In the genomic region with DNA sequence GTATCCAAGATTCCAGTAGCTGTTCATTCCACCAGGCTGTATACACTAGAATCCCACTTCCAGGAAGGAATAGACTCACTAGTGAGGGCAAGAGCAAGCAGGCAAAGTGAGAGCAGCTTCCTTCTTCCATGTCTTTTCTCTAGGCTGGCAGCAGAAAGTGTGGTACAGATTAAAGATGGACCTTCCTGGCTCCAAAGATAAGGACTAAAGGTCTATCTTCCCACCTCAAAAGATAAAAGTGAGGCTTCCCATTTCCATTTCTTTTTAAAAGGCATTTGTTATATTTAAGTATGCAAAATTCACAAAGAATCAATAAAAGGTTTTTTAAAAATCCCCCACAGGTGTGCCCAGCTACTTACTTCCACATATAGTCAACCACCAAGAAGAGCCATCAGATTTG, we compare ENCODE assay signal across 30 mouse cellular contexts.
"Had no signal": no experiment of that assay in that cellular context is flagged by ENCODE, and none has a peak within 500 bp of the region (broad histone marks: within the 10 kb centered on the region; RNA-seq: fewer than 3 reads in every experiment).

No protein-coding gene starts in this region.

- ATAC-seq: liver, embryonic 12.5 days; liver, postnatal 0 days; lung, postnatal 0 days; midbrain, embryonic 13.5 days; midbrain, embryonic 15.5 days; midbrain, embryonic 16.5 days had no signal

- H3K36me3 ChIP-seq: limb, embryonic 10.5 days; limb, embryonic 12.5 days; limb, embryonic 13.5 days; limb, embryonic 15.5 days; liver, embryonic 12.5 days; liver, embryonic 13.5 days; liver, embryonic 15.5 days; lung, embryonic 15.5 days; midbrain, embryonic 10.5 days; midbrain, embryonic 12.5 days; midbrain, embryonic 13.5 days; midbrain, embryonic 15.5 days; neural tube, embryonic 12.5 days had no signal

- H3K9me3 ChIP-seq: limb, embryonic 10.5 days; limb, embryonic 12.5 days; limb, embryonic 13.5 days; limb, embryonic 15.5 days; liver, embryonic 12.5 days; liver, embryonic 13.5 days; liver, embryonic 15.5 days; lung, embryonic 15.5 days; midbrain, embryonic 10.5 days; midbrain, embryonic 12.5 days; midbrain, embryonic 13.5 days; midbrain, embryonic 15.5 days; neural tube, embryonic 12.5 days had no signal

- H3K27me3 ChIP-seq: limb, embryonic 12.5 days; limb, embryonic 13.5 days; limb, embryonic 15.5 days; liver, embryonic 12.5 days; liver, embryonic 13.5 days; liver, embryonic 15.5 days; lung, embryonic 15.5 days; midbrain, embryonic 15.5 days had no signal

- H3K9ac ChIP-seq: limb, embryonic 12.5 days; limb, embryonic 13.5 days; limb, embryonic 15.5 days; liver, embryonic 12.5 days; liver, embryonic 13.5 days; liver, embryonic 14.5 days; liver, embryonic 15.5 days; liver, postnatal 0 days; lung, embryonic 14.5 days; lung, embryonic 15.5 days; midbrain, embryonic 12.5 days; midbrain, embryonic 13.5 days; midbrain, embryonic 15.5 days; neural tube, embryonic 12.5 days had no signal

- H3K27ac ChIP-seq: limb, embryonic 10.5 days; limb, embryonic 12.5 days; limb, embryonic 13.5 days; limb, embryonic 15.5 days; liver, embryonic 12.5 days; liver, embryonic 13.5 days; liver, embryonic 14.5 days; liver, embryonic 15.5 days; lung, embryonic 15.5 days; macrophage; midbrain, embryonic 10.5 days; midbrain, embryonic 12.5 days; midbrain, embryonic 13.5 days; midbrain, embryonic 15.5 days; neural tube, embryonic 12.5 days had no signal

- DNase-seq: left cerebral cortex, postnatal 4 days; liver; liver, embryonic 13.5 days; liver, postnatal 0 days; lung, adult 18-20 months; lung, adult 2 months; lung, embryonic 14.5 days; lung, postnatal 10 days; lung, postnatal 14 days; lung, postnatal 36 days; lung, postnatal 4 days; midbrain, embryonic 14.5 days had no signal

- H3K4me3 ChIP-seq: limb, embryonic 10.5 days; limb, embryonic 12.5 days; limb, embryonic 13.5 days; limb, embryonic 15.5 days; liver, embryonic 12.5 days; liver, embryonic 13.5 days; liver, embryonic 15.5 days; lung, embryonic 15.5 days; megakaryocyte, embryonic 14.5 days; midbrain, embryonic 10.5 days; midbrain, embryonic 12.5 days; midbrain, embryonic 13.5 days; midbrain, embryonic 15.5 days; myocyte; neural tube, embryonic 12.5 days had no signal
